Mouse (Mus musculus): Measurements from ENCODE around the gene Car6. TPM values are rescaled to one million over a fixed set of nuclear protein-coding genes. Genes with fewer than 3 reads are reported as not detected.

Car6 gene
- polyA plus RNA-seq, 1 experiment from 2014 or later, result not detected

GRCm38 (mm10) chr4:150155301-150155700 lies 45.8 kb downstream of the Car6 start:
- Histone ChIP-seq H3K27ac (replicated peaks) (no peak overlapping the region), H3K9ac (no peak overlapping the region), H3K9me3 (0 out of 2 replicates have a peak, but pooled peaks cover 2% of the 10 kb centered on the region), H3K36me3 (no peaks in the 10 kb centered on the region), H3K4me3 (no peak overlapping the region), H3K27me3 (replicated peaks) (peaks cover 17% of the 10 kb centered on the region), H3K4me2 (no peak overlapping the region), H3K4me1 (peaks cover 4% of the 10 kb centered on the region; the same call in 1 of the 2 replicates)
- no peak for ATAC-seq (ENCODE audit: extremely low read depth, insufficient number of reproducible peaks, low FRiP score, low TSS enrichment)
- WGBS, result 82% methylated on average over 4 of the region's 4 CpGs

- Histone ChIP-seq H3K4me1 (peaks cover 4% of the 10 kb centered on the region; the same call in 1 of the 2 replicates), H3K36me3 (no peaks in the 10 kb centered on the region), H3K9ac (no peak overlapping the region), H3K4me3 (no peak overlapping the region), H3K27ac (replicated peaks) (no peak overlapping the region), H3K27me3 (replicated peaks) (peaks cover 4% of the 10 kb centered on the region), H3K4me2 (no peak overlapping the region), H3K9me3 (peaks cover 17% of the 10 kb centered on the region)
- no peak for ATAC-seq (ENCODE audit: extremely low read depth, insufficient number of reproducible peaks, low FRiP score, low TSS enrichment)
- 43% methylated on average over 8 of the region's 8 CpGs for WGBS
Measured at GRCm38 (mm10) chr4:150152483-150152882, 48.6 kb downstream of the Car6 start.

- peaks cover 17% of the 10 kb centered on the region for H3K9me3 ChIP-seq
- H3K4me1 ChIP-seq, result peaks cover 4% of the 10 kb centered on the region; the same call in 1 of the 2 replicates
- H3K36me3 ChIP-seq, result no peaks in the 10 kb centered on the region
- no peak for ATAC-seq (ENCODE audit: extremely low read depth, insufficient number of reproducible peaks, low FRiP score, low TSS enrichment)
- no peak overlapping the region for H3K4me2 ChIP-seq
- H3K27ac ChIP-seq (replicated peaks), result no peak overlapping the region
- H3K9ac ChIP-seq, result no peak overlapping the region
- 72% methylated on average over 7 of the region's 7 CpGs for WGBS
- H3K27me3 ChIP-seq (replicated peaks), result no peaks in the 10 kb centered on the region
- no peak overlapping the region for H3K4me3 ChIP-seq
Measured at GRCm38 (mm10) chr4:150151045-150151444, 50.1 kb downstream of the Car6 start.

- H3K4me1 ChIP-seq, result no peaks in the 10 kb centered on the region
- H3K9ac ChIP-seq, result no peak overlapping the region
- ATAC-seq (ENCODE audit: extremely low read depth, insufficient number of reproducible peaks, low FRiP score, low TSS enrichment), result no peak
- H3K27me3 ChIP-seq (replicated peaks), result no peaks in the 10 kb centered on the region
- 70% methylated on average over 4 of the region's 4 CpGs for WGBS
- no peak overlapping the region for H3K4me2 ChIP-seq
- H3K27ac ChIP-seq (replicated peaks), result no peak overlapping the region
- no peak overlapping the region for H3K4me3 ChIP-seq
- H3K9me3 ChIP-seq, result peaks cover 21% of the 10 kb centered on the region
- no peaks in the 10 kb centered on the region for H3K36me3 ChIP-seq
Measured at GRCm38 (mm10) chr4:150146286-150146685, 54.8 kb downstream of the Car6 start.

- Histone ChIP-seq H3K4me3 (no peak overlapping the region), H3K27ac (replicated peaks) (no peak overlapping the region), H3K9ac (no peak overlapping the region), H3K4me2 (no peak overlapping the region; the same call in 1 of the 2 replicates), H3K36me3 (no peaks in the 10 kb centered on the region), H3K9me3 (peaks cover 16% of the 10 kb centered on the region), H3K4me1 (no peaks in the 10 kb centered on the region), H3K27me3 (replicated peaks) (peaks cover 4% of the 10 kb centered on the region; the same call in 1 of the 2 replicates)
- 16% methylated on average over 12 of the region's 12 CpGs for WGBS
- ATAC-seq (ENCODE audit: extremely low read depth, insufficient number of reproducible peaks, low FRiP score, low TSS enrichment), result no peak
Measured at GRCm38 (mm10) chr4:150144242-150144641, 56.9 kb downstream of the Car6 start.

- no peak overlapping the region for H3K4me3 ChIP-seq
- H3K4me2 ChIP-seq, result no peak overlapping the region
- peaks cover 4% of the 10 kb centered on the region; the same call in 1 of the 2 replicates for H3K9me3 ChIP-seq
- peaks cover 6% of the 10 kb centered on the region; the same call in 1 of the 2 replicates for H3K27me3 ChIP-seq (replicated peaks)
- 70% methylated on average over 7 of the region's 7 CpGs for WGBS
- H3K36me3 ChIP-seq, result no peaks in the 10 kb centered on the region
- peaks cover 12% of the 10 kb centered on the region for H3K4me1 ChIP-seq
- no peak overlapping the region for H3K27ac ChIP-seq (replicated peaks)
- ATAC-seq (ENCODE audit: extremely low read depth, insufficient number of reproducible peaks, low FRiP score, low TSS enrichment), result no peak
- H3K9ac ChIP-seq, result no peak overlapping the region
Measured at GRCm38 (mm10) chr4:150140346-150140745, 60.8 kb downstream of the Car6 start.

GRCm38 (mm10) chr4:150139090-150139489 lies 62.0 kb downstream of the Car6 start:
- H3K27me3 ChIP-seq (replicated peaks), result peaks cover 8% of the 10 kb centered on the region; the same call in 1 of the 2 replicates
- ATAC-seq (ENCODE audit: extremely low read depth, insufficient number of reproducible peaks, low FRiP score, low TSS enrichment), result no peak
- no peak overlapping the region for H3K9ac ChIP-seq
- peaks cover 12% of the 10 kb centered on the region for H3K4me1 ChIP-seq
- 62% methylated on average over 13 of the region's 13 CpGs for WGBS
- H3K4me3 ChIP-seq, result no peak overlapping the region
- no peak overlapping the region for H3K27ac ChIP-seq (replicated peaks)
- H3K36me3 ChIP-seq, result no peaks in the 10 kb centered on the region
- H3K9me3 ChIP-seq, result peaks cover 2% of the 10 kb centered on the region; the same call in 1 of the 2 replicates
- H3K4me2 ChIP-seq, result no peak overlapping the region

- WGBS, result 18% methylated on average over 9 of the region's 9 CpGs
- Histone ChIP-seq H3K36me3 (no peaks in the 10 kb centered on the region), H3K27me3 (replicated peaks) (peaks cover 13% of the 10 kb centered on the region; the same call in 1 of the 2 replicates), H3K4me1 (peaks cover 13% of the 10 kb centered on the region), H3K27ac (replicated peaks) (no peak overlapping the region), H3K9me3 (no peaks in the 10 kb centered on the region), H3K9ac (peak overlapping the region; percentile 42), H3K4me2 (peak overlapping the region; percentile 59), H3K4me3 (peak overlapping the region; percentile 38)
- 0 out of 2 replicates have a peak, but pooled peaks have one; percentile 39 for ATAC-seq (ENCODE audit: extremely low read depth, insufficient number of reproducible peaks, low FRiP score, low TSS enrichment)
Measured at GRCm38 (mm10) chr4:150138084-150138543, 63.0 kb downstream of the Car6 start.

GRCm38 (mm10) chr4:150137368-150138083 lies 63.6 kb downstream of the Car6 start:
- H3K36me3 ChIP-seq, result no peaks in the 10 kb centered on the region
- H3K4me2 ChIP-seq, result peak overlapping the region; percentile 59
- H3K4me3 ChIP-seq, result no peak overlapping the region
- no peaks in the 10 kb centered on the region for H3K9me3 ChIP-seq
- no peak overlapping the region for H3K9ac ChIP-seq
- H3K27me3 ChIP-seq (replicated peaks), result peaks cover 19% of the 10 kb centered on the region
- WGBS, result 74% methylated on average over 7 of the region's 7 CpGs
- H3K27ac ChIP-seq (replicated peaks), result no peak overlapping the region
- no peak for ATAC-seq (ENCODE audit: extremely low read depth, insufficient number of reproducible peaks, low FRiP score, low TSS enrichment)
- H3K4me1 ChIP-seq, result peaks cover 19% of the 10 kb centered on the region

Other genes starting within 250 kb of the Car6 start
- 4.3 and 4.5 TPM in 2 replicates for gene Spsb1, start 246.3 kb downstream of the Car6 start, polyA plus RNA-seq (2015; fragmentation: Nextera tagmentation; extraction: Ambion mirVana)
- gene H6pd, start 192.3 kb downstream of the Car6 start, polyA plus RNA-seq (2015; fragmentation: Nextera tagmentation; extraction: Ambion mirVana), result 10.2 and 10.6 TPM in 2 replicates
- gene Gpr157, start 114.0 kb downstream of the Car6 start, polyA plus RNA-seq (2015; fragmentation: Nextera tagmentation; extraction: Ambion mirVana), result 2.6 and 2.7 TPM in 2 replicates
- gene Slc2a5, start 82.0 kb downstream of the Car6 start, polyA plus RNA-seq (2015; fragmentation: Nextera tagmentation; extraction: Ambion mirVana), result 1.1 and 1.9 TPM in 2 replicates
- not detected in 2 replicates for gene Slc2a7, start 52.4 kb downstream of the Car6 start, polyA plus RNA-seq (2015; fragmentation: Nextera tagmentation; extraction: Ambion mirVana)
- 1,911 and 2,064 TPM in 2 replicates for gene Eno1, start 35.4 kb upstream of the Car6 start, polyA plus RNA-seq (2015; fragmentation: Nextera tagmentation; extraction: Ambion mirVana)
- gene Rere, start 80.3 kb upstream of the Car6 start, polyA plus RNA-seq (2015; fragmentation: Nextera tagmentation; extraction: Ambion mirVana), result 18.1 and 19.9 TPM in 2 replicates

Measured in heart, embryonic 13.5 days (tissue).